Mouse (Mus musculus) MN1 (cell line): Measurements from ENCODE around the gene Serpinb11.

ENCODE experiments used
- DNase-seq: peaks from one replicate; pipeline ENCODE4 v3.0.0-alpha.2; 2016; ENCODE audit warnings: low spot score

The Serpinb11 gene

DNA sequence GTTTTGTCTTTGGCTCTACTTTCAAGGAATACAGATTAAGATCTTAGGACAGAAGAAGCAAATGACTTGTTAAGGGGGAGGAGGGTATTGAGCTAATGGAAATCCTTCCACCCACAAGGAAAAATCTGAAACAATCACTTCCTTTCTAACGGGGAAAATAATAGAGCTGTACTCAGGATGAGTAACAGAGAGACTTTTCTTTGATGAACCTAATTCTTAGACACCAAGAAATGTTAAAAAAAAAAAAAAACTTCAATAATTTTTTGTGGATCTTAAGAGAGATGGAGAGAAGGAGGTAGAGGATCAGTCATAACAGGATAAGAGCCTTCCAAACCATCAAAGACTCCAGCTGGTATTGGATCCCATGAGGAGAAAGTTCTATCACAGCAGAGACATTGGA is at the start of gene Serpinb11:
TSS of gene Serpinb11 (plus strand) at position 301 of the 400 bp plus-strand sequence.
- DNase-seq = no peak

DNA sequence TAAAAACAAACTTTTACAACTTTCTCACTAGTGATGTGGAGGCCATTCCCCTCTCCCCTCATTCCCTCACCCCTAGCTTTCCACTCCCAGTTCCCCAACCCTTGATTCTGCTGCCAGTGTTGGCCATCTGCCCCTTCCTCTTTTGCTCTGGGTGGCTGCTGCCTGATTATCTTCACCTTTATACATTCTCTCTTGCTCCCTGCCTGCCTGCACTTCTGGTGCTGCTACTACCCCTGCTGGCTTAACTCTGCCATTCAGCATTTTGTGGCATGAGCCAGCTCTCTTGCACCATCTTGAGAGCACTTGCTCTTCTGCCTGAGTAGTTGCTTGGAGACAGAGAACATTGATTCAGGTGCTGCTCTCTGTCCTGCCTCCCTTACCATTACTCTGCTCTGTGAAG is 15.0 kb upstream of the Serpinb11 start:
- no peak for DNase-seq

DNA sequence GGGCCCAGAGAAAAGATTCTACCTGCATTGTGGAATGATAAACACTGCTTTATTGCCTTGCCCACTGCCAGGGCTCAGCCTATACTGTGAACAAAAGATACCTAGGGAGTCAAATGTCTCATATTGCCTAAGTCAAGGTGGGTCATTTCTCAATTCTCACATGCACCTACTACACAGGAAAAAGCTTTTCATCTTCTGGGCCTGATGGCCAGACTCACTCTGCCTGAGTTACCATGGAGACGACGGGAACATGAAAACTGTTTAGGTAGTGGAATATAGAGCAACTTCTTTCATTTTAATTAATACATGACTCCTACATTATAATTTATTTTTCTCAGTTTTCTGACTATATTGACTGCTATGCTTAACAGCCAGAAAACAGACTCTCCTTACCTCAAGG is 14.2 kb upstream of the Serpinb11 start:
- DNase-seq = no peak

DNA sequence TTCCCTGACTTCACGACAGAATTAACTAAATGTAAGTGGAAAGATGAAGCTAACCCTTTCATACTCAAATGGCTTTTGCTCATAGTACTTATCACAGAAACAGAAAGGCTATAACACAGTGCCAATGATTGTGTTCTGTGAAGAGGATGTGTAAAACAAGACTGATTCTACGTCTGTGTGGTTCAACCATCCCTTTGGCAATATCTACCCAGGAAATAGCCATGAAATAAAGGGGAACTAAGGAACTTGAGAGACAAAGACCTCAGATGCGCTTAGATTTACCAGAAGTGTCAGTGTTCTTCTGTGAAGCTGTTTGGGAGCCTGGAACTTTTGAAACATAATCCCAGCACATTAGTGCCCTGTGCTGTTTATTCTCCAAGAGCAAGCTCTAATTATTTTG is 10.6 kb upstream of the Serpinb11 start:
- DNase-seq = no peak

DNA sequence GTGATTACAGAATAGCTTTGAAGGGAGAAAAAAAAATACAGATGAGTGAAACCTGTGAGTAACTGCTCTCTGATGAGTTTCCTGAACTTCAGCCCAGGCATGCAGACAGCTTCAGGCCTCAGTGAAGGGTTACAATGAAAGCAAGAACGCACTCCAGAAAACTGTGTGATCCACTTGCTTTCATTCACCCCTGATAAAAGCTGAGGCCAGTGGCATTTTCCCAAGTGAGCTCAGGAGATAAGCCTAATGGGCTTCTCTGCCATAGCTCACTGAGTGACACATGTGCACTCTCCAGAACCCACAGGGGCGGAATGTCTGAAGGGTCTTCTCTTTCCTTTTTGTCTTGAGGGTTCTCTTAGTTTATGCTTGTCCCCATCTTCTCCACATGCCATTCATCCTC is 9.9 kb upstream of the Serpinb11 start:
- no peak for DNase-seq

DNA sequence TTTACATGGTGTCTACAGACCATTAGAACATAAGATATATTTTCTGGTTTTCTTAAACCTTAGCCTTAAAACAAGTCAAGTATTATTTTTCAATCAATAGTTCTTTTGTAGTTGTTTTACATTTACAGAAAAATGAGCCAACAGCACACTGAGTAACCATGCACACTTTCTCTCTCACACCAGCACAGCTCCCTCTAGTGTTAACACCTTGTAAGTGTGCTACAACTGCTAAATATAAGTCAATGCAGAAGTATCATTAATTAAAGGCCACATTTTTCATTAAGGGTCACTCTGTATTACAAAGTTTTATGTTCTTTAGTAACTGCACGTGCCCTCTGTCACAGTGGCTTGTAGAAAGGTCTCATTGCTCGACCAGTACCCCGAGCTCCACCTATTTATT is 8.0 kb upstream of the Serpinb11 start:
- DNase-seq = no peak

DNA sequence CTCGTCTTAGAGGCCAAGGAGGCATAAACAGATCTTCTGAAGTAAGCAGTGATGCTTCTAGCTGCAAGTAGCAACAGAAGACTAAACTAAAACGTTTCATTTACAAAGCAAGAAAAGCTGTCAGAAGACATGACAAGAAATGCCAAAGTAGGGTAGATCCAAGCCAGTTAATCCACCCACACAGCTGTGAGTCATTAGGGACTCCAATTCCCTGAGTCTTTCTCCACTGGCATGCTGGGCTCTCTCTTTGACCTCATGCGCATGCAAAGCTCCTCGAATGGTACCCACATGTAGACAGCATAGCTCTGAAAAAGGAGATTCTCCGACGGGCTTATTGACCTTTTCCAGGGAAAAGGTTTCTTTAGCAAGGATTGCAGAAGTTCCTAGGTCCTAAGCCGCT is 5.0 kb downstream of the Serpinb11 start:
- no peak for DNase-seq

DNA sequence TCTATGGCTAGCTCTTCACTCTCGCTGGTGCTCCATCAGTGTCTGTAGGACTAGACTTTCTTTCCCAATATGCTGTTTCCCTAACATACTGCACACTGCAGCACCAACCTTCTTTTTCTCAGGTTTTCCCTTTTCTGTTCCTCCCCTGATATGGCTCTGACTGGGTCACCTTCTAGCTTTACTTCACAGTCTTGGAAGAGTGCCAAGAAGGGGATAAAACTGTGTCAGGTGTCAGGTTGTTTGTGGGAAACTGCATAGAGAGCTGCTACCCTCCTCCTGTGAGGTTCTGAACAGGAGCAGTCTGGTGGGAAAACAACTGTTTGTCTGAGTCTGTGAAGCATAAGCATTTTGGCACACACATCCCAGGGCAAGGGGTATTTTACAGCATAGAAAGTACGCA is 7.9 kb downstream of the Serpinb11 start:
- no peak for DNase-seq

DNA sequence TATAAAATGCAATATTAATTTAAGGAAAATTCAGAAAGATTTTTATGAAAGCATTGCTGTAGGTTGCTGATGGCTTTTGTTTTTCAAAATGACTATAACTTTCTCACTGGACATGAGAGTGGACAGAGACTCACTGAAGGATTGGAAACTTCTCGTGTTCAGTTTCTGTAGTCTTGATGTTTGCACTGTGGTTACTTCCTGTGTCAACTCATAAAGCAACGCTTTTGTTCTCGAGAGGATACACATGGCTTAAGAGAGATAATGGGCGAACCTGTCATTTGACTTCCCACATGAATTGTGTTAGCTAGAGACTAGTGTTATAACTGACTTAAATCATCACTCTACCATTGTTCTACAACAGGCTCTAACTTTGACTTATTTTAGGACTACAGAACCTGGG is 16.0 kb downstream of the Serpinb11 start:
- DNase-seq = no peak

DNA sequence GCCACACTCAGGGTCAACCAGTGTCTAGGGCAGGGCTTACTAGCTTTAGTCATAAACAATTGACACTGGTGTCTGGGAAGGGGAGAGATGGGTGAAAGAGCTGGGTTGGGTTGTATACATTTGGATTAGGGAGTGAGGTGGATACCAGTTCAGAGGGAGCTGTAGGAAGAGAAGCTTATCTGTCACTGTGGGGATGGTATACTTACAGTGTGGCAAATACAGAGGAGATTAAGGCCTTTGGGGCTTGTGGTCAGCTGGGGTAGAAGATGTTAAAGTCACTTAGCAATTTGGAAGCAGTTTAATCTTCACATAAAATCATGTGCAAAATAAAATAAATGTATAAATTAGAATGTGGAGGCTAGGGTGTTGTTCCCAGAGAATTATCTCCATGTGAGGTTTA is 17.4 kb downstream of the Serpinb11 start:
- no peak for DNase-seq

DNA sequence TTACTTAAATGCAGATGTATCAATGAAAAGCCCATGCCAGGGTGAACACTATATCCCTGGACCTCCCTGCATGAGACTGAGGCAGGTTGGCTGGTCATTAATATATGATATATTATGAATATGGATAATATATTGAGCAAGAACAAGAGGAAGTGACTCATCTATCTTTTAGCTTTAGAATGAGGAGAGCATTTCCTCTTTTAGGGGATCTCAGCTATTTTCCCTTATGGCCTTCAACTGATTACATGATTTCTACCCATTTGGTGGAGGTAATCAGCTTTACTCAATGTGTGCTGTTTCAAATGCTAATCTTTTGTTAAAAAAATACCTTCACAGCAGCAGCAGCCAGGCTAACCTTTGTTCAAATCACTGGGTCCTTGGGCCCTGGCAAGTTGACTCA is 20.5 kb downstream of the Serpinb11 start:
- no peak for DNase-seq

DNA sequence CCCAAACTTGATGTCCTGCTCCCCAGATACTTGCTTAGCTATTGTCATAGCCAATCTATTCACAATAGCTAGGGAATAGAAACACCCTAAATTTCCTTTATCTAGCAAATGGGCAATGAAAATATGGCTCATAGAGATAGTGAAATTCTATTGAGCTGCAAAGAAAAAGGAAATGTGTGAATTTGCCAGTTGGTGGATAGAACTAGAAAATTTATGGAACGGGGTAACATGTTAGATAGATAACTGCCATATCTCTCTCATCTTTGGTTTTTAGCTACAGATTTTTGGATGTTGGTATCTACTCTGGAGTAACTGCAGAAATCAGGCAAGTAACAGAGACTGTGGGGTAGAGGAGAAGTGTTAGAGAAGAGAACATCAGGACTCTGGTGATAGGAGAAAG is 21.4 kb downstream of the Serpinb11 start:
- DNase-seq = no peak

DNA sequence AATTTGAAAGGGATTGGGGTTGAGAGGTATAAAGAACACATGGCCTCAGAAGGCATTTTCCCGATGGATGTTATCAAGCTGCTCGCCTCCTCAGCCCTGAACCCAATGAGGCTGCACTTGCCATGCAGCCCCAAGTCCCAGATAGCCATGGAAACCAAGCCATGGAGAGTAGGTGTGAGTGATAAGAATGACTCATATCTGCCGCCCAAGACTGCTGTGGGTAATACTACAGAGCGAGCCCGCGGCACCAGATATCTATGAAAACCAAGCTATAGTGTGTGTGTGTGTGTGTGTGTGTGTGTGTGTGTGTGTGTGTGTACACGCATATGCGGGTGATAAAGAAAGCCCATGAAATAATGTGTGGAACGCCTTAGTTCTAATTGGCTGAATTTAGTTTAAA is 23.5 kb downstream of the Serpinb11 start:
- no peak for DNase-seq

DNA sequence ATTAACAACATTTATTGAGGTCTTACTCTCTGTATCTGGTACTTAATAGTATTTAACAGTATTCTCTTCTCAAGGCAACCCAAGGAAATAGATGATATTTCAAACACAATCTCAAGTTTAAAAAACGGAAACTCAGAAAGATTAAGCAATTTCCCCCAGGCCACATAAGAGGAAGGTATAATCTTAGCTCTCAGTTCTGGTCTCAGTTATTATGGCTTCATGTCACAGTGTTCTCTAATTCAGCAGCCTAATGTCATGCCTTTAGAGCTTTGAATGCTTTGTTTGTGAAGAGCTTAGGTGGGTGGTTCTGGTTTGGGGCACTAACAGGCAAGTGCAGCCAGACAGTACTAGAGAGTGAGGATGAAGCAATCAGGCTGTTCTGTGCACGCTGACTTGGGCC is 28.8 kb downstream of the Serpinb11 start:
- no peak for DNase-seq

DNA sequence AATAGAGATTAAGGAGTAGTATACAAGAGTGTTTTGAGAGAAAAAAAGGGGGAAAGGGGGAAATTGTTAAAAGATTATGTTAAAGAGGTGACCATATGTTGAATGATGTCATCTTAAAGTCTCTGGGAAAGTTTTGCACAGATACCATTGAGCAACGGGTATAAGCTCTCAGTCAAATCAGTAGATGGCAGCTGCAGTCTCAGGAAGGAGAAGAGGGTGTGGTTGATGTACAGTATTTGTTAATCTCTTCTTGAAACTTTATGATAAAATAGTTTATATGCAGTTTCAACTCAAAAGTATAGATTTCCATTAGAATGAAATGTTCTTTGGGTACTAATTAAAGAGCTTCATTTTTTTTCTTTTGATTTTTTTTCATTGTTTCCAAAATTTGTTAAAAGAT is 36.5 kb downstream of the Serpinb11 start:
- no peak for DNase-seq

DNA sequence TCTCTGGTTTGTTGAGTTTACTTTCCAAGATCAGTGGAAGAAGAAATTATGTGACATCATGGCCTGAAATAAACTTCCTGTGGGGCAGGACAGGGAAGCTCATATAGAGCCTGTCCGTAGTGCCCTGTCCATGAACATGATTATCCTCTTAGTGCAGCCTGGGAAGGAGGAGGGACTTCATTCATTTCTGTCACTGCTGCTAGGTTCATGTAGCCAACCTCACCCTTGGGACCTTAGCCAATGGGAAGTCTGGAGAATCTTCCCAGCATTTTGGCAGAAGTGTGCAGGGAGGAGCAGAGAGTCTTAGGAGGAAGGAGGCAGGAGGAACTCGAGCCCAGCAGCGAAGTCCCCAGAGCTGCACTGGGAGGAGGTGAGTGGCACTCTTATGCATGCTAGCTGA is 38.4 kb downstream of the Serpinb11 start, which contains the start of gene Serpinb7:
TSS of gene Serpinb7 (plus strand) at position 301 of the 400 bp plus-strand sequence.
- no peak for DNase-seq

DNA sequence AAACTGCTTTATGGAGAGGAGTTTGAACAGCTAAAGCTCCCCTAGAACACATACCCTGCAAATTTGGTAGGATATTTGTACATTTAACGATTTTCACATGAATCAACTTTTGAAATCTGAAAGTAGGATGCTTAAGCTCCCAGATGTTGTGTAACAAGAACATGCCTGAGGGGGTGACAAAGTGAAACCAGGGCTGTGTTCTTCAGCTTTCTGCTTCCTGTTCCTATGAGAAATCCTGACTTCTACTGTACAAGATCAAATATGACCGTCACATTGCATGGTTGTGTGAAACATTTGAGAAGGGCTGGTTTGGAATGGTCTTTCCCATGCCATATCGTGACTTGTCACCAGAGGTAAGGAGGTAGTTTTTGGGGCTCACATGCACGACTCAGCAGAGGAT is 41.1 kb downstream of the Serpinb11 start:
- no peak for DNase-seq

DNA sequence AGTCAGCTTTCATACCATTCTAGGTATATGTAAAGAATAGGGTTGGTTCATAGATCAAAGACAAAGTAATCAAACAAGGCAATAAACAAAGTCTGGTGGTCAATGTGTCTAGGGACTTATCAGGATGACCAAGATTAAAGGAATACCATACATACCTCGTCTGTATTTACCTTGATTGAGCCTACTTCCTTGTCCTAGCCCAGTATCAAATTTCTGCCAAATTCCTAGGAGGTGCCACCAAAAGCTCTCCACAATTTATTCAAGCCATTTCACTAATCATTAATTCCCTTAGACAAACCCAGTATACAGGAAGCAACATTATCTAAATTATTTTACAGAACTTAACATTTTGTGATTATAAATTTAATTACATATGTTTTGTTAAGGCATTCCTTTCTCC is 53.7 kb downstream of the Serpinb11 start:
- DNase-seq = no peak

DNA sequence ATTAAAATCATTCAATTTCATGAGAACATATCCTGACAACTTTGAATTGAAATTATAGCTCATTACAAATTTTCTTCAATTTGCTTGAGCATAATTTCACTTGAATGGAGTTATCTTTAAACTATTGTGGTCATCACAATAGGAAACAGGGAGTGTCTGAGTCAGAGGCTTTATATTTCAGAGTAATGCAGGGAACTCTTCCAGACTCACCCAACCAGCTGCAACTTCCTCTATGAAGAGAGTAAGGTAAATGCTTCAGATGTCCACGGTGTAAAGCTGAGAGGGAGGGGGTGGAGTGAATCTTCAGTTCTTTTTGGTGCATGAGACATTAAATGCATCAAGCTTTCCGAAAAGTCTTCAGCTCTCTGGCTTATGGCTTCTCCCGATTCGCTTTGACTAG is 61.5 kb downstream of the Serpinb11 start:
- no peak for DNase-seq
